Mouse (Mus musculus) embryonic facial prominence, embryonic 11.5 days (tissue): ENCODE data around the gene Wwox. TPM values are rescaled to one million over a fixed set of nuclear protein-coding genes. Genes with fewer than 3 reads are reported as not detected.

Experiments
- ATAC-seq: fragments of 200-750 bp; cut with Nextera tagmentation; replicated peaks from 2 replicates; pipeline ENCODE4 v1.8.0; 2017; ENCODE audit warnings: low read depth; ENCODE audit not compliant: insufficient number of reproducible peaks, low FRiP score, low TSS enrichment
- DNase-seq: peaks from one replicate; pipeline ENCODE4 v3.0.0-alpha.2; 2015; ENCODE audit warnings: low spot score
- H3K27ac ChIP-seq: fragments of 300-500 bp; sonication (generic); replicated peaks from 2 replicates; pipeline ENCODE4 v1.5.1; 2014; ENCODE audit warnings: mild to moderate bottlenecking, low read depth, low read length, control low read depth
- H3K27me3 ChIP-seq: fragments of 300-500 bp; sonication (generic); 2 replicates; pipeline ENCODE4 v1.6.1; 2014; ENCODE audit warnings: mild to moderate bottlenecking, low read length, moderate library complexity, mixed read lengths; ENCODE audit not compliant: control insufficient read depth, insufficient read depth
- H3K36me3 ChIP-seq: fragments of 300-500 bp; sonication (generic); replicated peaks from 2 replicates; pipeline ENCODE4 v1.6.1; 2014; ENCODE audit warnings: low read depth, mild to moderate bottlenecking, low read length, moderate library complexity, mixed read lengths; ENCODE audit not compliant: control insufficient read depth, insufficient read depth
- H3K4me1 ChIP-seq: fragments of 300-500 bp; sonication (generic); 2 replicates; pipeline ENCODE4 v1.6.1; 2014; ENCODE audit warnings: low read length, mixed read lengths; ENCODE audit not compliant: control insufficient read depth, insufficient read depth
- H3K4me2 ChIP-seq: fragments of 300-500 bp; sonication (generic); 2 replicates; pipeline ENCODE4 v1.6.1; 2014; ENCODE audit warnings: low read depth, mild to moderate bottlenecking, control low read depth, low read length, moderate library complexity
- H3K4me3 ChIP-seq: fragments of 300-500 bp; sonication (generic); 2 replicates; pipeline ENCODE4 v1.5.1; 2014; ENCODE audit warnings: low read depth, low read length, control low read depth
- H3K9ac ChIP-seq: fragments of 300-500 bp; sonication (generic); replicated peaks from 2 replicates; pipeline ENCODE4 v1.6.1; 2014; ENCODE audit warnings: mild to moderate bottlenecking, control low read depth, low read length
- H3K9me3 ChIP-seq: fragments of 300-500 bp; sonication (generic); replicated peaks from 2 replicates; pipeline ENCODE4 v1.6.1; 2016; ENCODE audit warnings: mild to moderate bottlenecking, low read length, inconsistent platforms, mixed read lengths; ENCODE audit not compliant: control insufficient read depth
- WGBS: fragments of 180-500 bp; shearing (Covaris S2); extraction: QIAGEN DNeasy Blood & Tissue Kit; methylation state at CpG from one replicate; pipeline ENCODE4 v1.1.7; 2014; 5-methylcytosine and 5-hydroxymethylcytosine counted together
- polyA plus RNA-seq: library from polyadenylated mRNA; unstranded; fragments of >200 nt; fragmentation: Nextera tagmentation; extraction: Ambion mirVana; gene quantifications from 2 replicates; pipeline ENCODE4 v1.2.1, GENCODE M21; 2014

Gene Wwox
- polyA plus RNA-seq, 1 experiment from 2014 or later = 7.2 TPM

GRCm38 (mm10) chr8:114986971-114987370 lies 547.5 kb downstream of the Wwox start:
- Histone ChIP-seq H3K36me3 (no peaks in the 10 kb centered on the region), H3K9ac (no peak overlapping the region), H3K4me3 (no peak overlapping the region), H3K9me3 (no peaks in the 10 kb centered on the region), H3K4me1 (no peaks in the 10 kb centered on the region), H3K27ac (no peak overlapping the region), H3K4me2 (no peak overlapping the region), H3K27me3 (no peaks in the 10 kb centered on the region)
- ATAC-seq = no peak
- no peak for DNase-seq
- WGBS = 96% methylated on average over 10 of the region's 10 CpGs

GRCm38 (mm10) chr8:114990865-114991613 lies 551.6 kb downstream of the Wwox start:
- Histone ChIP-seq H3K4me1 (no peaks in the 10 kb centered on the region), H3K36me3 (no peaks in the 10 kb centered on the region), H3K27ac (no peak overlapping the region), H3K9ac (no peak overlapping the region), H3K4me2 (no peak overlapping the region), H3K4me3 (no peak overlapping the region), H3K27me3 (no peaks in the 10 kb centered on the region), H3K9me3 (no peaks in the 10 kb centered on the region)
- ATAC-seq = no peak
- no peak for DNase-seq
- WGBS = 68% methylated on average over 13 of the region's 13 CpGs

GRCm38 (mm10) chr8:115000736-115001135 lies 561.3 kb downstream of the Wwox start:
- Histone ChIP-seq H3K4me2 (no peak overlapping the region), H3K36me3 (no peaks in the 10 kb centered on the region), H3K4me1 (no peaks in the 10 kb centered on the region), H3K4me3 (no peak overlapping the region), H3K9me3 (no peaks in the 10 kb centered on the region), H3K27me3 (no peaks in the 10 kb centered on the region), H3K27ac (no peak overlapping the region), H3K9ac (no peak overlapping the region)
- ATAC-seq = no peak
- 93% methylated on average over 11 of the region's 11 CpGs for WGBS
- DNase-seq = no peak

- H3K9ac ChIP-seq = no peak overlapping the region
- WGBS = 88% methylated on average over 3 of the region's 3 CpGs
- DNase-seq (no peak), ATAC-seq (no peak)
- no peak overlapping the region for H3K4me2 ChIP-seq
- H3K4me3 ChIP-seq = no peak overlapping the region
- no peak overlapping the region for H3K27ac ChIP-seq
- H3K27me3 ChIP-seq = no peaks in the 10 kb centered on the region
- no peaks in the 10 kb centered on the region for H3K9me3 ChIP-seq
- H3K36me3 ChIP-seq = no peaks in the 10 kb centered on the region
- H3K4me1 ChIP-seq = no peaks in the 10 kb centered on the region
These were observed 565.6 kb downstream of the Wwox start for GRCm38 (mm10) chr8:115005021-115005420.

GRCm38 (mm10) chr8:115006561-115006960 lies 567.1 kb downstream of the Wwox start:
- no peaks in the 10 kb centered on the region for H3K4me1 ChIP-seq
- no peaks in the 10 kb centered on the region for H3K9me3 ChIP-seq
- no peak overlapping the region for H3K27ac ChIP-seq
- no peaks in the 10 kb centered on the region for H3K36me3 ChIP-seq
- 24% methylated on average over 8 of the region's 8 CpGs for WGBS
- no peak overlapping the region for H3K4me2 ChIP-seq
- H3K9ac ChIP-seq = no peak overlapping the region
- DNase-seq = no peak
- ATAC-seq = no peak
- no peaks in the 10 kb centered on the region for H3K27me3 ChIP-seq
- H3K4me3 ChIP-seq = no peak overlapping the region

- ATAC-seq (no peak), DNase-seq (no peak)
- H3K9ac ChIP-seq = no peak overlapping the region
- no peaks in the 10 kb centered on the region for H3K27me3 ChIP-seq
- H3K36me3 ChIP-seq = no peaks in the 10 kb centered on the region
- no peak overlapping the region for H3K27ac ChIP-seq
- 64% methylated on average over 7 of the region's 7 CpGs for WGBS
- no peak overlapping the region for H3K4me2 ChIP-seq
- no peak overlapping the region for H3K4me3 ChIP-seq
- H3K9me3 ChIP-seq = no peaks in the 10 kb centered on the region
- no peaks in the 10 kb centered on the region for H3K4me1 ChIP-seq
These were observed 567.8 kb downstream of the Wwox start for GRCm38 (mm10) chr8:115007280-115007679.

GRCm38 (mm10) chr8:115008624-115009620 lies 569.5 kb downstream of the Wwox start:
- no peak overlapping the region for H3K4me3 ChIP-seq
- WGBS = 89% methylated on average over 9 of the region's 9 CpGs
- no peak overlapping the region for H3K4me2 ChIP-seq
- no peak overlapping the region for H3K27ac ChIP-seq
- no peak overlapping the region for H3K9ac ChIP-seq
- H3K27me3 ChIP-seq = no peaks in the 10 kb centered on the region
- ATAC-seq (no peak), DNase-seq (no peak)
- no peaks in the 10 kb centered on the region for H3K36me3 ChIP-seq
- H3K9me3 ChIP-seq = no peaks in the 10 kb centered on the region
- no peaks in the 10 kb centered on the region for H3K4me1 ChIP-seq
